In the genomic region with DNA sequence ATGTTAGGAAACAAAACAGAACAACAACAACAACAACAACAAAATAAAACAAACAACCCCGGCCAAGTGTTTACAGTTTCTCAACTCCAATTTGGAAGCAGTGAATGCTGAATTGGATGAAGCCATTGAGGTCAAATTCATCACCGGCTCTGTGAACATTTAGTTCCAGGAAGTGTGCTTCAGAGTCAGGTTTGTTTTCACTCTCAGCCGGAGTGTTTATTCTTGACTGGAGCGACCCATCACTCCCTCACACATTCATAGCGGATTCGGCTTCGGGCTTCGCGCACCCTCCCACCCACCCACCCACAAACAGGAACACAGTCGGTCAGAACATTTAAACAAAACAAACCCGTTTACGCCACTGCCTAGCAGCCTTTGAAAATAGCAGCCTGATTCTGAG, we compare ENCODE assay signal across 12 mouse cellular contexts.
DNase-seq lines count a peak whose midpoint lies in the region; ATAC-seq and TF ChIP-seq lines count a peak whose summit lies in the region.
"Had no signal": no experiment of that assay in that cellular context is flagged by ENCODE, and none has a peak within 500 bp of the region (broad histone marks: within the 10 kb centered on the region; RNA-seq: fewer than 3 reads in every experiment).

No protein-coding gene starts in this region.

- H3K4me3 ChIP-seq in heart, embryonic 11.5 days (ENCODE audit: low read depth, low read length): no peak overlapping the region
- H3K4me3 ChIP-seq in lung, embryonic 15.5 days: peak overlapping the region; percentile 19
- no peak overlapping the region for H3K4me3 ChIP-seq in lung, adult 2 months (replicated peaks; ENCODE audit: extremely low read depth, low read depth, low read length)
- H3K4me3 ChIP-seq in liver, embryonic 12.5 days: no peak overlapping the region
- H3K4me3 ChIP-seq in stomach, embryonic 16.5 days (replicated peaks; ENCODE audit: low read length): peak overlapping the region; percentile 21
- H3K4me3 ChIP-seq: hindbrain, embryonic 15.5 days; liver, embryonic 13.5 days had no signal

- no peak for TF ChIP-seq CTCF in lung, adult 2 months (IDR thresholded peaks at IDR 0.05; ENCODE audit: insufficient read depth, low read length)

- H3K36me3 ChIP-seq in heart, embryonic 11.5 days (ENCODE audit: control insufficient read depth, insufficient read depth, low read length): no peaks in the 10 kb centered on the region
- H3K36me3 ChIP-seq in lung, embryonic 15.5 days: no peaks in the 10 kb centered on the region
- no peaks in the 10 kb centered on the region for H3K36me3 ChIP-seq in liver, embryonic 12.5 days
- H3K36me3 ChIP-seq in stomach, embryonic 16.5 days (ENCODE audit: control insufficient read depth, insufficient read depth, low read length): no peaks in the 10 kb centered on the region
- H3K36me3 ChIP-seq: hindbrain, embryonic 15.5 days; liver, embryonic 13.5 days had no signal

- H3K4me2 ChIP-seq in heart, embryonic 11.5 days: peak overlapping the region; percentile 24
- peak overlapping the region; percentile 43 for H3K4me2 ChIP-seq in lung, embryonic 15.5 days
- peak overlapping the region; percentile 28; the same call in 1 of the 2 replicates for H3K4me2 ChIP-seq in liver, embryonic 12.5 days
- H3K4me2 ChIP-seq in stomach, embryonic 16.5 days (ENCODE audit: low read depth, low read length): peak overlapping the region; percentile 47
- H3K4me2 ChIP-seq: hindbrain, embryonic 15.5 days; liver, embryonic 13.5 days had no signal

- no peak overlapping the region for H3K9ac ChIP-seq in heart, embryonic 11.5 days (ENCODE audit: low read depth, low read length)
- H3K9ac ChIP-seq in lung, embryonic 15.5 days: no peak overlapping the region
- no peak overlapping the region for H3K9ac ChIP-seq in liver, embryonic 12.5 days
- no peak overlapping the region for H3K9ac ChIP-seq in stomach, embryonic 16.5 days (ENCODE audit: low read length)
- H3K9ac ChIP-seq: hindbrain, embryonic 15.5 days; liver, embryonic 13.5 days had no signal

- intact Hi-C loops in gastrocnemius, postnatal 14 days (cut with DNase I; ENCODE audit: low total_unique reads): no loop called here

- ATAC-seq in heart, embryonic 11.5 days (replicated peaks; ENCODE audit: insufficient number of reproducible peaks, low FRiP score, low TSS enrichment): no peak
- ATAC-seq in lung, embryonic 15.5 days (ENCODE audit: borderline replicate concordance, extremely low read depth, low FRiP score, low TSS enrichment): no peak
- no peak for ATAC-seq in liver, embryonic 12.5 days
- ATAC-seq in stomach, embryonic 16.5 days (ENCODE audit: insufficient read depth, low FRiP score): no peak
- ATAC-seq: forebrain, embryonic 14.5 days had no signal

- H3K4me1 ChIP-seq in heart, embryonic 11.5 days (ENCODE audit: control insufficient read depth, insufficient read depth, low read length): no peaks in the 10 kb centered on the region
- peaks cover 8% of the 10 kb centered on the region for H3K4me1 ChIP-seq in lung, embryonic 15.5 days
- no peaks in the 10 kb centered on the region; the same call in 1 of the 2 replicates for H3K4me1 ChIP-seq in lung, adult 2 months (ENCODE audit: control insufficient read depth, insufficient read depth, low read length)
- H3K4me1 ChIP-seq in liver, embryonic 12.5 days: no peaks in the 10 kb centered on the region
- no peaks in the 10 kb centered on the region for H3K4me1 ChIP-seq in stomach, embryonic 16.5 days (ENCODE audit: control insufficient read depth, insufficient read depth, low read length)
- H3K4me1 ChIP-seq: hindbrain, embryonic 15.5 days; liver, embryonic 13.5 days had no signal

- no peaks in the 10 kb centered on the region for H3K9me3 ChIP-seq in heart, embryonic 11.5 days (replicated peaks; ENCODE audit: control insufficient read depth, low read length)
- no peaks in the 10 kb centered on the region for H3K9me3 ChIP-seq in lung, embryonic 15.5 days
- H3K9me3 ChIP-seq in liver, embryonic 12.5 days (replicated peaks): no peaks in the 10 kb centered on the region
- no peaks in the 10 kb centered on the region for H3K9me3 ChIP-seq in stomach, embryonic 16.5 days (replicated peaks; ENCODE audit: control insufficient read depth, low read length)
- H3K9me3 ChIP-seq: hindbrain, embryonic 15.5 days; liver, embryonic 13.5 days had no signal

- 30% methylated on average over 12 of the region's 12 CpGs for WGBS in heart, embryonic 11.5 days (ENCODE audit: insufficient replicate concordance)
- WGBS in lung, embryonic 15.5 days: 6% methylated on average over 12 of the region's 12 CpGs
- WGBS in lung, adult 2 months: 5% methylated on average over 12 of the region's 12 CpGs
- WGBS in liver, embryonic 12.5 days (ENCODE audit: insufficient replicate concordance): 44% methylated on average over 12 of the region's 12 CpGs
- WGBS in stomach, embryonic 16.5 days: 9% methylated on average over 12 of the region's 12 CpGs

- no peak overlapping the region for H3K27ac ChIP-seq in heart, embryonic 11.5 days (ENCODE audit: low read depth, low read length)
- H3K27ac ChIP-seq in lung, embryonic 15.5 days: no peak overlapping the region
- no peak overlapping the region for H3K27ac ChIP-seq in liver, embryonic 12.5 days
- H3K27ac ChIP-seq in stomach, embryonic 16.5 days (ENCODE audit: low read length): no peak overlapping the region
- H3K27ac ChIP-seq: hindbrain, embryonic 15.5 days; liver, embryonic 13.5 days had no signal

- no peaks in the 10 kb centered on the region; the same call in 1 of the 2 replicates for H3K27me3 ChIP-seq in heart, embryonic 11.5 days (ENCODE audit: control insufficient read depth, insufficient read depth, low read length)
- H3K27me3 ChIP-seq in lung, embryonic 15.5 days: peaks cover 38% of the 10 kb centered on the region
- peaks cover 3% of the 10 kb centered on the region for H3K27me3 ChIP-seq in liver, embryonic 12.5 days (replicated peaks)
- H3K27me3 ChIP-seq in stomach, embryonic 16.5 days (ENCODE audit: control insufficient read depth, insufficient read depth, low read length): peaks cover 5% of the 10 kb centered on the region; the same call in 1 of the 2 replicates
- H3K27me3 ChIP-seq: hindbrain, embryonic 15.5 days; liver, embryonic 13.5 days had no signal

- DNase-seq in heart, postnatal 4 days: no peak
- no peak for DNase-seq in lung, adult 2 months
- DNase-seq in gastrocnemius, postnatal 14 days: no peak
- no peak for DNase-seq in thymus, postnatal 10 days (ENCODE audit: low spot score in 2 of 2)
- DNase-seq: cerebellum, postnatal 25 days; liver, embryonic 13.5 days had no signal

- TF ChIP-seq POLR2A in lung, adult 2 months (IDR thresholded peaks at IDR 0.05; ENCODE audit: borderline replicate concordance, extremely low read depth, low read depth, low read length): no peak

Comparison
In these comparisons a context has a peak if more than half of its experiments do, and no peak if none do; other contexts are left out.
1. H3K4me3 ChIP-seq: peak in lung, embryonic 15.5 days (single experiment) and stomach, embryonic 16.5 days (single experiment); none in heart, embryonic 11.5 days (single experiment), lung, adult 2 months (single experiment) and liver, embryonic 12.5 days (single experiment).
2. Peak in every context shown above with its lines, with median percentiles within 50 percentile points of each other: H3K4me2 ChIP-seq.